Mouse (Mus musculus) myocyte (in vitro differentiated cells): ENCODE data around the gene Psmd2.

Experiments used
- CEBPB ChIP-seq: IDR thresholded peaks from 2 replicates; pipeline ENCODE4 v1.6.1; 2011; ENCODE audit warnings: mild to moderate bottlenecking, moderate library complexity; ENCODE audit not compliant: poor library complexity, insufficient read depth, severe bottlenecking
- E2F4 ChIP-seq: IDR thresholded peaks from one replicate; pipeline ENCODE4 v1.6.1; 2011; ENCODE audit warnings: mild to moderate bottlenecking, control low read depth, moderate library complexity; ENCODE audit not compliant: insufficient read depth
- MAX ChIP-seq: IDR thresholded peaks from one replicate; pipeline ENCODE4 v1.6.1; 2011; ENCODE audit warnings: low read depth, mild to moderate bottlenecking, control low read depth
- MYOD1 ChIP-seq, 3 experiments: IDR thresholded peaks; one replicate each; pipeline ENCODE4 v1.6.1; 2011; ENCODE audit warnings: control low read depth in 2 of 3, low read depth in 2 of 3, mild to moderate bottlenecking in 2 of 3, moderate library complexity in 1 of 3; ENCODE audit not compliant: insufficient read length in 2 of 3, control insufficient read depth in 1 of 3
- MYOG ChIP-seq, 3 experiments: IDR thresholded peaks; one replicate each; pipeline ENCODE4 v1.6.1; 2011; ENCODE audit warnings: control low read depth in 2 of 3, low read depth in 2 of 3, mild to moderate bottlenecking in 2 of 3; ENCODE audit not compliant: insufficient read length in 2 of 3, control insufficient read depth in 1 of 3, insufficient read depth in 1 of 3
- POLR2A ChIP-seq: IDR thresholded peaks from one replicate; pipeline ENCODE4 v1.6.1; 2011; ENCODE audit warnings: low read depth, mild to moderate bottlenecking, control low read depth, moderate library complexity; ENCODE audit not compliant: insufficient read length
- POLR2AphosphoS2 ChIP-seq: IDR thresholded peaks from one replicate; pipeline ENCODE4 v1.6.1; 2011; ENCODE audit warnings: low read depth, control low read depth; ENCODE audit not compliant: insufficient read length
- REST ChIP-seq: IDR thresholded peaks from one replicate; pipeline ENCODE4 v1.6.1; 2011; ENCODE audit warnings: mild to moderate bottlenecking, control low read depth, moderate library complexity; ENCODE audit not compliant: insufficient read depth, insufficient read length
- SRF ChIP-seq: IDR thresholded peaks from one replicate; pipeline ENCODE4 v1.6.1; 2011; ENCODE audit warnings: low read depth; ENCODE audit not compliant: control insufficient read depth, insufficient read length
- TCF12 ChIP-seq: IDR thresholded peaks from one replicate; pipeline ENCODE4 v1.6.1; 2011; ENCODE audit warnings: mild to moderate bottlenecking, control low read depth; ENCODE audit not compliant: poor library complexity, insufficient read depth, severe bottlenecking
- TCF3 ChIP-seq: IDR thresholded peaks from one replicate; pipeline ENCODE4 v1.6.1; 2011; ENCODE audit warnings: low read depth, control low read depth; ENCODE audit not compliant: insufficient read length
- USF1 ChIP-seq: IDR thresholded peaks from one replicate; pipeline ENCODE4 v1.6.1; 2011; ENCODE audit warnings: low read depth, mild to moderate bottlenecking, control low read depth, moderate library complexity

GRCm38 (mm10) chr16:20675213-20675612 lies 23.8 kb downstream of the Psmd2 start:
- TF ChIP-seq POLR2A (no peak), E2F4 (no peak), REST (no peak), POLR2AphosphoS2 (no peak), USF1 (no peak), SRF (no peak), CEBPB (no peak), MYOD1 (IDR thresholded peaks at IDR 0.05; ENCODE audit: control insufficient read depth in 1 of 3, insufficient read length in 2 of 3, low read depth in 2 of 3) (no peak), MAX (no peak), TCF12 (no peak), MYOG (IDR thresholded peaks at IDR 0.05; ENCODE audit: control insufficient read depth in 1 of 3, insufficient read depth in 1 of 3, insufficient read length in 2 of 3, low read depth in 2 of 3) (no peak), TCF3 (no peak)
